Mouse (Mus musculus) cerebellum, postnatal 25 days (tissue): ENCODE measurements at regions not wholly inside any gene's neighbourhood (a gene's known extent, or its start where the extent isn't known, plus 50 kb on each side); places are given as distances from the start of the nearest gene placed in this dataset.

Experiments used
- DNase-seq, 2 experiments: peaks; one replicate each; pipeline ENCODE4 v3.0.0; 2021; ENCODE audit warnings: mixed read lengths in 2 of 2

- peak; percentile 36 to 62 for DNase-seq
Measured at GRCm38 (mm10) chr11:71886771-71887170, 137.1 kb downstream of the Wscd1 start.

- no peak for DNase-seq
Measured at GRCm38 (mm10) chr11:71884861-71885260, 135.1 kb downstream of the Wscd1 start.

GRCm38 (mm10) chr11:71881841-71882240 is 132.1 kb downstream of the Wscd1 start:
- DNase-seq = no peak

GRCm38 (mm10) chr11:71871297-71871696 is 121.6 kb downstream of the Wscd1 start:
- no peak for DNase-seq

- DNase-seq = no peak
Measured at GRCm38 (mm10) chr11:71866690-71867089, 117.0 kb downstream of the Wscd1 start.

- peak; percentile 35 to 45 for DNase-seq
Measured at GRCm38 (mm10) chr11:71857926-71858325, 108.2 kb downstream of the Wscd1 start.

- no peak for DNase-seq
Measured at GRCm38 (mm10) chr11:71855557-71855956, 105.8 kb downstream of the Wscd1 start.

- DNase-seq = no peak
Measured at GRCm38 (mm10) chr11:71855058-71855457, 105.3 kb downstream of the Wscd1 start.

GRCm38 (mm10) chr11:71847684-71848367 is 98.1 kb downstream of the Wscd1 start:
- peak; percentile 24 to 50 for DNase-seq

GRCm38 (mm10) chr11:71846496-71846895 is 96.8 kb downstream of the Wscd1 start:
- no peak for DNase-seq

- DNase-seq = no peak
Measured at GRCm38 (mm10) chr11:71840635-71841443, 91.1 kb downstream of the Wscd1 start.
